Mouse (Mus musculus) Muller cell, postnatal 12 days (primary cell): ENCODE results near the gene Kdm8.

Experiments used
- DNase-seq: peaks from one replicate; pipeline ENCODE4 v3.0.0-alpha.2; 2015; ENCODE audit errors: inconsistent ontology term

Gene Kdm8

GRCm38 (mm10) chr7:125462200-125462599, 17.7 kb downstream of the Kdm8 start:
- no peak for DNase-seq

DNA sequence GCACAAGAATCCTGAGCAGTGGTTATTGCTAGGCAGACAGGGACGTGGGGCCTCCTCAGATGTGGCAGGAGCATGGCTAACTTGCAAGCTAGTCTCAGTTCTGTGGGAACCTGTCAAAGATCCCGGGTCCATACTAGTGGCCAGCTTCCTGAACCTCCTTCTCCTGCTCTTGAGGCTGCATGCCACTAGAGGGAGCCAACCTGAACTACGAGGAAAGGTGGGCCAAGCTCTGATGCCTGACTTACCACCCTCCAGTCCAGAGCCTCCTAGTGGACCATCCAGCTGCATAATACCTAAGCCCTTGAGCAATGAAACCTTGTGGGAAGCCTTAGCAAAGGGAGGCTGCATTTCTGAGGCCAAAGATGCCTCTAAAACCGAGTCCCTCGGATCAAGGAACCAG, 25.5 kb downstream of the Kdm8 start:
- DNase-seq: peak; percentile 59

DNA sequence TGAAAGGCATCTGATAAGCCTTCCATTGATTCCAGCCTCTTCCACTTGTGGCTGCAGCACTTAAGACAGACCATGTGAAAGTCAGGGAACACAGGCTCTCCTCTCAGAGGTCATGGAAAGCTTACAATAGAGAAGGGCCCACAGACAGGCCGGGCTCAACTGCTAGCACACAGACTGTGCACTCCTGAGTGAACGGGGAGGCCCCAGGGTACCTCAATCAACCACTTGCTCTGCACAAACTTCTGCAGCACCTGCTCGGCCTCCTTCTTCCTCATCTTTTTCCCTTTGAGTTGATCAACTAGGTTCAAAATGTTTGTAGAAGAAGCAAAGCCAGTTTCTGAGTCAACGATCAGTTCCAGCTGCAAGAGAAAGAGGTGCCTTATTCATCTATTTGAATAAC, 26.4 kb downstream of the Kdm8 start:
- DNase-seq: no peak

DNA sequence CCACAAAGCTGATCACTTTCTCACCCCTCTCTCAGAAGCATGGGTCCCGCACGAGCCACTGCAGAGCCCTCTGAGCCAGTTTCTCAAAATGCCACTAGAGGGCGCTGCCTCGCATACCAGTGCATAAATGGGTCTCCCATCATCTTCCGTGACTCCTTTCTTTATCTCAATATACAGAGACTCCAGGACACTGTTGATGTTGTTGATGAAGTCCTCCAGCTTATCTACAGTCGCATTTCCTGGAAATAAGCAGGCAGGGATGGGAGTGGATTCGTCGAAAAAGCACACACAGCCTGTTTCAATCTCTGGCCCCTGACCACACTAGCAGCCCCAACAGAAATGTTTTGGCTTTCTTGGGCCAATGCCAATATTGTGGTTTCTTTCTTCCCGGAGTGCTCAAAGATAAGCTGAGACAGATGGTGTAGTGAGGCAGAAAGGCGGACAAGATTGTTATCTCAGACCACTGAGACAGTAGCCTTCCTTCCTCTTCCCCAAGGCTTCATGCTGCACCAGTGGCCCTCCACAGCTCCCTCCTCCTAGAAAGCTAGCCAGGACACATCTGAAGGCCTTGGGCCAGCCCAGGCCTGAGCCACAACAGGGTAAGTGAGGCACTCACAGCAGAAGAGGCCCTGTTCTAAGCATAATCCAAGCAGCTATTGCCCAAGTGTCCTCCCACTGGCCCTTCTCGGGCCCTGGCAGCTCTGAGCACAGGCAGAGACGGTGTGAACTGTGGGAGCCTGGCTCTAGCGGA, 27.7 kb downstream of the Kdm8 start:
- DNase-seq: peak; percentile 83

GRCm38 (mm10) chr7:125474535-125474934, 30.1 kb downstream of the Kdm8 start:
- no peak for DNase-seq

GRCm38 (mm10) chr7:125475601-125476251, 31.2 kb downstream of the Kdm8 start:
- peak; percentile 23 for DNase-seq

- DNase-seq: no peak
These were observed 34.0 kb downstream of the Kdm8 start for GRCm38 (mm10) chr7:125478391-125478984.

GRCm38 (mm10) chr7:125480518-125480917, 36.0 kb downstream of the Kdm8 start:
- no peak for DNase-seq

DNA sequence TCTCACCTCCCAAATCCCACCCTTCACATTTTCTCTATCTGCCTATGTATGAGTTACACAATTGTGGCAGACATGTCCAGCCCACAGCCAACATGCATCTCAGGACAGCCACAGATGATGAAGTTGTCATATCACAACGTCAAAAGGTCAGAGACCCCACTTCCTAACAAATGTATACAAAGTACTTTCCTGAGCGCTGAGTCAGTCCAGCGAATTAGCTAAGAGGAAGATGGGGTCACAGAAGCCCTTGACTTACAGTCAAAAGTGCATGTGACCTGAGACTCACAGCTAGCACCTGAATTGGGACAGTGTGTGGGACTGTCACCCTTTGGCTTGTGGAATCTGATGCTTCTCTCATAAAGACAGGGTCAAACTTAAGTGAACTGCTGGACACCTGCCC, 37.9 kb downstream of the Kdm8 start:
- no peak for DNase-seq

GRCm38 (mm10) chr7:125482886-125483285, 38.4 kb downstream of the Kdm8 start:
- no peak for DNase-seq

DNA sequence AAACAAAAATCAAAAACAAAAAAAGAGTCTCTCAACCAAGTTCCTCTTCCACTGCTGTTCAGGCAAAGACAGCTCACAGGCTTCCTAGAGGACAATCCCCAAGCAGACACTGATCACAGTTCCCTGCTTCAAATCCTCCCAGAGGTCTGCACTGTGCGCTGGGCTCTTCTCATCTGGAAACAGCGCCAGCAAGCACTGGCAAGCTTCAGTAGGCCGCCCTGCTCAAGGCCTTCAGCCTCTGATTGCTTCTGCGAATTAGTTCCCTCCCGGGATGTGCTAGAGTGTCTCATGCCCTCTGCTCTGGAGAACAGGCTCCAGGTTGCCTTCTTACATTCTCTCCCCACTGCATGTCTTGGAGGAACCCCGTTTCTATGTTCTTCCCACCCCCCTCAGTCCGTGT, 40.3 kb downstream of the Kdm8 start:
- DNase-seq: no peak

DNA sequence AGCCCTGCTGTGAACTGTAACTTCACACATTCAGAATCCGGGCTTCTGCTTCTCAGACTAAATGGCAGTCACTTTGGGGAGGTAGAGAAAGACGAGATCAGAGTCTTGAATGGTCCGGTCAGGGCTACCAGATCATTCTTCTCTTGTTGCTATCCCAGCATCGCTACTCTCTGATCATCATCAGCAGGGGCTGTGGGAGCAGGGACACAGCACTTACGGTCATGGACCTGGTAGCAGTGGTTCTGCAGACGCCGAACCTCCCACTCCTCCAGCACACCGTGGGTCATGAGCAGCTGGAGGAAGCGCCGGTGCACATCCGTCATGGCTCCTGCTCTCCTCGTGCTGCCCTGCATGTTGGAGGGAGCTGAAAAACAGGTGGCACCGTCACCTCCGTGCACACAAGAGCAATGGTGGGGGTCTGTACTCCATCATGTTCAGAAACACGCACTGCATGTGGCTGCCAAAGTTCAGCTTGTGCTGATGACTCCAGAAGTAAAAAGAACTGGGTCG, 41.7 kb downstream of the Kdm8 start:
- no peak for DNase-seq

- DNase-seq: no peak
These were observed 42.6 kb downstream of the Kdm8 start for GRCm38 (mm10) chr7:125487126-125487525.

GRCm38 (mm10) chr7:125488706-125489105, 44.2 kb downstream of the Kdm8 start:
- no peak for DNase-seq

DNA sequence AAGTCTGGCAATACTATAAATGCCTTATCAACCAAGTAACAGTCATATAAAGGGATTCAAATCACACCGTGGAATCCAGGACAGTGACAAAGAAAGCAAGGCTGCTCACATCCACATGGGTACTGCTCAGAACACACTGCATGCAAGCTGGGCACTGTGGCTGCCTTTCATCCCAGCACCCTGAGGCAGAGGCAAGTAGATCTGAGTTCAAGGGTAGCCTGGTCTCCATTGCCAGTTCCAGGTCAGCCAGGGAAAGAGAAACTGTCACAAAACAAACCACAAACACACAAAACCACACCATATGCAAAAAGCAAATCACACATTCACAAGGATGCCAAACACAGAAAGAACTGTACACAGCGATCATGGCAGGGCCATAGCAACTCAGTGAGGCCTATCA, 45.2 kb downstream of the Kdm8 start:
- DNase-seq: no peak

GRCm38 (mm10) chr7:125490947-125491735, 46.7 kb downstream of the Kdm8 start, which contains the start of gene Nsmce1:
Gene Nsmce1, minus strand, starts transcription at chr7:125491596.
- DNase-seq: peak; percentile 92

DNA sequence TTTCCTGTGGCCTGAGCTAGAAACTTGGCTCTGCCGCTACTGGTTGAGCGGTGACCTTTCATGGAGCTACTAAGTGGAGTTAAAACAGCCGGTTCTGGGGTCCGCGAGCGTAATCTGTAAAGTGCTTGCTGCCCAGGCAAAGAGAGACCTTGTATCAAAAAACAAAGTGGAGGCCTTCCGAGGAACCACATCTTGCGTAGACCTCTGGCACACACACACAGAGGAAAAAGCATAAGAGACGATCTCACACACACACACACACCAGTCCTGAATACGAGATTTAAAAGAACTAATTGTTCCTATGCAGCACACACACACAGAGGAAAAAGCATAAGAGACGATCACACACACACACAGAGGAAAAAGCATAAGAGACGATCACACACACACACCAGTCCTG, 47.3 kb downstream of the Kdm8 start:
- DNase-seq: no peak

DNA sequence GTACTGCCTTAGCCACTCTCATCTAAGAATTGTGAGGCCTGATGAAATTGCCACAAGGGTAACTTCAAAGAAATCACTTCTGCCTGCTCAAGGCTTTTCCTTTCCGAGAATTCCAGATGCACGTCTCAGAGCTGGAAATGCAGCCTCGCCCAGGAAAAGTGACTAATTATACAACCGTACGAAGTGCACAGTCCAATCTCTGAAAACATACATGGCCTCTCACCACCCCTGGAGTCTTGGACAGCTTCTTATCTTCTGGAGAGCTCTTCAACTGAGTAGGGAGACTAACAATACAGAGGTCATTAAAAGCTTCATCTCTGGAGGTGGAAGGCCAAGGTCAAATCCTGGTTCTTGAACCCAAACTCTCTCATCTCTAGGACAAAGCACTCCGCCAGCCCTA, 48.1 kb downstream of the Kdm8 start:
- no peak for DNase-seq

GRCm38 (mm10) chr7:125495864-125496440, 51.5 kb downstream of the Kdm8 start:
- DNase-seq: no peak

DNA sequence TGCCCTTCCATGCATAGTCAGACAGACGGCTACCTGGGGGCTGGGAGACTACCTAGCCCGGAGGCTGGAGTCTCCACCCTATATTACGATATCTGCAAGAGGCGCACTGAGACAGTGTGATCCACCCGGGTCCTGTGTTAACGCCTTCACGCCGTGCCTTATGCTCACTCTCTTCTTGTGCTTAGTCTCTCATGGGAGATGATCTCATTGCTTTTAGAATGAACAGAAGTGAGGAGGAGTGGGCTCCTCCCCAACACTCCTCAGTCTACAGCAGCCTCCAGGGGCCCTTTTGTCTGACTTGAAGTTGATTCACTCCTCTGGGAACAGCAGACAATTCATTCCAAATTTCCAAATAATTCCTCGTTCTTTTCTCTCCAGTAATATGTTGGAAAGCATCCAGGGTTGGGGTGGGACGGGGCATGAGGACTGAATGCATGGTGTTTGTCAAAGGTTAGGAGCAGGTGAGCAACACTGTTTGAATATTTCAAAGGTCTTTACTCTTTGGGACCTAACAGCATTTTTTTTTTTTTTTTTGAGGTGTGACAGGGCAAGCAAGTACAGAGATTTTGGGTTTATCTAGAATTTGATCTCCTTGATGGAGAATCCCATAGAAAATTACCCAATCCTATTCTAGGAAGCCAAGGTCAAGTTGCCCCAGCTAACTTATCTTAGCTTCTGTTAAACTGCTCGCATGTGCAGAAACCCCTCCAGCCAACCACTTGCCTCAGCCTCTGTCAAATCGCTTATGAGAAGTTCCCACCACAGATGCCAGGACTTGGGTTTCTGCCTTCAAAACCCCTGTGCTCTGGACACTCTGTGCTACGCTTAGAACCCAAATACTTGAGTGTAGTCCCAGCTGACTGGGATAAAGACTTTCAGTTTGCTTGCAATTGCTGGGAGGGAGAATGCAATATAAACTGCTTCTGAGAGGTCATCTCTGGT, 55.7 kb downstream of the Kdm8 start:
- peak; percentile 69 for DNase-seq
